Mouse (Mus musculus) heart, postnatal 0 days (tissue): ENCODE measurements around the gene Rps6ka5. TPM values are rescaled to one million over a fixed set of nuclear protein-coding genes. Genes with fewer than 3 reads are reported as not detected.

Experiments
- ATAC-seq: fragments of 200-750 bp; cut with Nextera tagmentation; 2 replicates; pipeline ENCODE4 v1.8.0; 2017; ENCODE audit warnings: low read depth, moderate number of reproducible peaks, moderate library complexity; ENCODE audit not compliant: insufficient read depth
- DNase-seq: peaks from one replicate; pipeline ENCODE4 v3.0.0-alpha.2; 2016; ENCODE audit warnings: low spot score
- H3K27ac ChIP-seq: fragments of 300-500 bp; sonication (generic); 2 replicates; pipeline ENCODE4 v1.5.1; 2014; ENCODE audit warnings: low read depth, mild to moderate bottlenecking
- H3K27me3 ChIP-seq: fragments of 300-500 bp; sonication (generic); 2 replicates; pipeline ENCODE4 v1.6.1; 2014; ENCODE audit warnings: low read length, mixed read lengths; ENCODE audit not compliant: control insufficient read depth, insufficient read depth
- H3K36me3 ChIP-seq: fragments of 300-500 bp; sonication (generic); replicated peaks from 2 replicates; pipeline ENCODE4 v1.6.1; 2014; ENCODE audit warnings: low read length, mixed read lengths; ENCODE audit not compliant: control insufficient read depth, insufficient read depth
- H3K4me1 ChIP-seq: fragments of 300-500 bp; sonication (generic); 2 replicates; pipeline ENCODE4 v1.6.1; 2014; ENCODE audit warnings: antibody characterized with exemption; ENCODE audit not compliant: control insufficient read depth, insufficient read depth
- H3K4me2 ChIP-seq: fragments of 300-500 bp; sonication (generic); 2 replicates; pipeline ENCODE4 v1.6.1; 2014; ENCODE audit warnings: low read depth, mild to moderate bottlenecking, low read length, moderate library complexity
- H3K4me3 ChIP-seq: fragments of 300-500 bp; sonication (generic); 2 replicates; pipeline ENCODE4 v1.5.1; 2014; ENCODE audit warnings: low read depth, low read length
- H3K9ac ChIP-seq: fragments of 300-500 bp; sonication (generic); replicated peaks from 2 replicates; pipeline ENCODE4 v1.6.1; 2014; ENCODE audit warnings: low read depth, low read length, mixed read lengths
- H3K9me3 ChIP-seq: fragments of 300-500 bp; sonication (generic); replicated peaks from 2 replicates; pipeline ENCODE4 v1.6.1; 2016; ENCODE audit warnings: low read length; ENCODE audit not compliant: control insufficient read depth
- CTCF ChIP-seq: IDR thresholded peaks from 2 replicates; pipeline ENCODE4 v1.5.1; 2016; ENCODE audit warnings: antibody characterized with exemption, control low read depth, low read depth
- EP300 ChIP-seq: IDR thresholded peaks from 2 replicates; pipeline ENCODE4 v1.6.1; 2016; ENCODE audit warnings: antibody characterized with exemption, low read depth
- WGBS: fragments of 180-500 bp; shearing (Covaris S2); extraction: QIAGEN DNeasy Blood & Tissue Kit; methylation state at CpG from one replicate; pipeline ENCODE4 v1.1.7; 2014; 5-methylcytosine and 5-hydroxymethylcytosine counted together
- polyA plus RNA-seq: library from polyadenylated mRNA; unstranded; fragments of >200 nt; fragmentation: Nextera tagmentation; extraction: Ambion mirVana; gene quantifications from 2 replicates; pipeline ENCODE4 v1.2.1, GENCODE M21; 2015
- total RNA-seq: library from RNA; depleted of rRNA; stranded (reverse); fragments of >200 nt; gene quantifications from 2 replicates; pipeline ENCODE4 v1.2.3, GENCODE M21; 2014; ENCODE audit warnings: low replicate concordance

Rps6ka5 gene
- total and polyA plus RNA-seq, 2 experiments from 2014 or later = 2.8 to 5.0 TPM

DNA sequence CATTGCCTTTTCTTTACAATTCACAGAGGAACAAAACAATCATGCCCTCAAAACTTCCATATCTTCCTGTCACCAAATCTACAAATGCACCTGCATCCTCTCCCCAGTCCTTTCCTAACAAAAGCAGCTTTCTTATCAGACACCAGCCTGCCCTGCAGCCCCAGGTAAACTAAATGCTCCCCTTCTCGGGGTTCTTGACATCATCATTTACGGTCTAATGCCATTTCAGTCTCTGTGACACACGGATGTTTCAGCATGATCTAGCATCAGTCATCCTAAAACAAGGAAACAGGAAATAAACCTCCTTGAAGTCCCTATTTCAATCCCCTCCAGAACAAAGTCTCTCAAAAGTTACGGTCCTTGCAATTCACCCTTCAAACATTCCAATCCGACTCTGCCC, 15.0 kb downstream of the Rps6ka5 start:
- Histone ChIP-seq H3K4me2 (no peak overlapping the region), H3K9me3 (no peaks in the 10 kb centered on the region), H3K4me3 (no peak overlapping the region), H3K27me3 (no peaks in the 10 kb centered on the region), H3K36me3 (no peaks in the 10 kb centered on the region), H3K9ac (no peak overlapping the region), H3K27ac (peak overlapping the region; percentile 52; the same call in 1 of the 2 replicates), H3K4me1 (peaks cover 25% of the 10 kb centered on the region)
- ATAC-seq (no peak), DNase-seq (no peak)
- 48% methylated on average over 5 of the region's 5 CpGs for WGBS
- no peak for TF ChIP-seq CTCF

DNA sequence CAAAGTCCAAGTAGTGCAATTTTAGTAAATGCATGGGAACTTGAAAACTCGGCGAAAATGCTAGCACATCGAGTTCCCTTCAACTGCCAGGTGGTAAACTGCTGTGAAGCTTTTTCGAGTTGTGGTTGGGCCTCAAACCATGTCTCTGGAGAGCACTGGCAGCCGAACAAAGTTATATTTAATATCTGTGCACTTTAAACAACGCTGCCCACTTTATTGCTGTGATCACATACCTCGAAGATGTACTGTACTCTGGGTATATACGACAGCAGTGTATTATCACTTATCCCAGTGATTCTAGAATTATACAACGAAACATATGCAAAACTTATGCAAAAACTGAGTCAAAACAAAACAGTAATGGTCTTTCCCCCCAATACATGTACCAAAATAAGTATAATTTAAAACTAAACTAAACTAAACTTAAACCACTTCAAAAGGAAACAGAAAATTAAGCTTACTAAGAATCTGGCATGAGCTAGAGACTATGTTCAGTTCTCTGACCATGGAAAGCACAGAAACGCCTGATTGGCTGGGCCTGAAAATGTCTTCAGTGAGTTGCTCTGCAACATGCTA, 15.6 kb downstream of the Rps6ka5 start:
- peak overlapping the region; percentile 52; the same call in 1 of the 2 replicates for H3K27ac ChIP-seq
- H3K4me3 ChIP-seq = no peak overlapping the region
- peaks cover 19% of the 10 kb centered on the region for H3K4me1 ChIP-seq
- ATAC-seq = no peak
- peak overlapping the region; percentile 31; the same call in 1 of the 2 replicates for H3K4me2 ChIP-seq
- 27% methylated on average over 10 of the region's 10 CpGs for WGBS
- H3K9ac ChIP-seq = no peak overlapping the region
- no peaks in the 10 kb centered on the region for H3K36me3 ChIP-seq
- no peaks in the 10 kb centered on the region for H3K9me3 ChIP-seq
- TF ChIP-seq CTCF = no peak
- no peak for TF ChIP-seq EP300
- H3K27me3 ChIP-seq = no peaks in the 10 kb centered on the region
- DNase-seq = no peak

DNA sequence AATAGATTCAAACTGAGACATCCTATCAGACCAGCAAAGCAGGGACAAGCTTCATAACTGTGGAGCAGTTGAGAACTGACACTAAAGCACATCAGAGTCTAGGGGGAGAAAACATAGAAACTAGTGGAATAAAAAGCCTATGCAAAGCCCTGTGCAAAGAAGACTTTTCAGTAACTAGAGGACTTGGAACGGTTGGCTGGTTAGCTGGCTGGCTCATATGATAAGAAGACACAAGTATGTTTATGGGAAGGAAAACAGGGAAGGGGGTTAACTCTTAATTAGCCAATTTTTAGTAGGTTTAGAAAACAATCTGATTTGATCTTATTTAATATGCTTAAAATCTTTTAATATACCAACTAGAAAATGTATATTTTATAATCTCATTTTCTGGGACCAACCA, 16.4 kb downstream of the Rps6ka5 start:
- Histone ChIP-seq H3K9me3 (no peaks in the 10 kb centered on the region), H3K4me3 (no peak overlapping the region), H3K36me3 (no peaks in the 10 kb centered on the region), H3K27me3 (no peaks in the 10 kb centered on the region), H3K4me1 (peaks cover 19% of the 10 kb centered on the region), H3K4me2 (no peak overlapping the region), H3K27ac (peak overlapping the region; percentile 32), H3K9ac (no peak overlapping the region)
- 4% methylated on average over 1 of the region's 1 CpGs for WGBS
- TF ChIP-seq CTCF = no peak
- no peak for TF ChIP-seq EP300
- DNase-seq (no peak), ATAC-seq (no peak)

DNA sequence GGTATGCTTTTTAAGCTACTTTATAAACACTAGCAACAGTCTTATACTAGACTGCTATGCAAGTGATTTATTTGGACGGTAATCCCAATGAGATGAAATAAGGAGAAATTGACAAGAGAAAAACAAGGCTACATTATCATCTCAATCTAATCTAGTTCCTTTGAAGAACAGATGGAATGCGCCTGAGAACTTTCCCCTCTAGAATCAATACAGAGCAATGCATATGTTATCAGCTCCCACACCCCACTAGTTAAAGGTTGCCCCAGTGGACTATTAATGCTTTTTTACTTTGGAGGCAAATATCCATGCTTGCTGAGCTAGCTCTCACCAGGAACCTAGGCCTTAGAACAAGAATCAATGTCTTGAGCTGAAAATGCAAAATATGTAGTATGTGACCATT, 19.5 kb downstream of the Rps6ka5 start:
- 89% methylated on average over 2 of the region's 2 CpGs for WGBS

DNA sequence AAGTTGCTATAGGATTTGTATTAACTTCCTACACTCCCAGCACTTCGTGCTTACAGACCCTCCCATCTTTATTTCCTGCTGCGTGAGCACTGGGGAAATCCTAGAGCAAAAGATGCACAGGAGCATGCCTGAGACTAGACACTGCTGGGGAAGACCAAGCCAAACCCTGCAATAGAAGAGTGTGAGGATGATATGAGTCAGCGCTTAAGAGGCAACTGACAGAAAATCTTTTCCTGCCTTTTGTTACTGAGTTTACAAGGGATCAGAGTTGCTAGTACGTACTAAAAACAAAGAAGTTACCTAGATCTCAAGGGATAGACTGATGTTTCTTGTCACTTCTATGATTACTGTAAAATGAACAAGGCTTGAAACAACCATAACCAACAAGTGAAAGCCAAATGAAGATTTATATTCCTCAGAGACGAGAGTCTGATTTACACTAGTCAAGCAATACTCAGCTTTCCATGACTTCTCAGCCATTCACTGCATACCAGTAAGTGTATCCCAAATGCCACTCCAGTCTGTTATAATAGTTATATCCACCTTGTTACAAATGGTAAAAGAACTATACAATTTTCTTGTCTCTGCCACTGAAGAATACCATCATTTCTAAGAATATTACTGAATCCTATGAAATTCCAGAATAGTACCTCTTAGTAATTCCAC, 21.6 kb downstream of the Rps6ka5 start:
- Histone ChIP-seq H3K4me1 (peaks cover 14% of the 10 kb centered on the region), H3K9me3 (no peaks in the 10 kb centered on the region), H3K4me2 (0 out of 2 replicates have a peak overlapping the region, but pooled peaks have one; percentile 13), H3K9ac (no peak overlapping the region), H3K27me3 (no peaks in the 10 kb centered on the region), H3K27ac (0 out of 2 replicates have a peak overlapping the region, but pooled peaks have one; percentile 22), H3K36me3 (no peaks in the 10 kb centered on the region), H3K4me3 (no peak overlapping the region)
- no peak for TF ChIP-seq EP300
- no peak for TF ChIP-seq CTCF
- 43% methylated on average over 5 of the region's 5 CpGs for WGBS
- DNase-seq = no peak
- ATAC-seq = no peak

More for the DNA sequence above, 19.5 kb downstream of the Rps6ka5 start:
- no peak overlapping the region for H3K4me2 ChIP-seq
- H3K4me3 ChIP-seq = no peak overlapping the region
- no peak for DNase-seq
- no peak for ATAC-seq
- H3K4me1 ChIP-seq = peaks cover 27% of the 10 kb centered on the region
- no peak overlapping the region for H3K27ac ChIP-seq
- no peak for TF ChIP-seq EP300
- no peak for TF ChIP-seq CTCF
- no peaks in the 10 kb centered on the region for H3K27me3 ChIP-seq
- H3K36me3 ChIP-seq = no peaks in the 10 kb centered on the region
- H3K9ac ChIP-seq = no peak overlapping the region
- H3K9me3 ChIP-seq = no peaks in the 10 kb centered on the region

DNA sequence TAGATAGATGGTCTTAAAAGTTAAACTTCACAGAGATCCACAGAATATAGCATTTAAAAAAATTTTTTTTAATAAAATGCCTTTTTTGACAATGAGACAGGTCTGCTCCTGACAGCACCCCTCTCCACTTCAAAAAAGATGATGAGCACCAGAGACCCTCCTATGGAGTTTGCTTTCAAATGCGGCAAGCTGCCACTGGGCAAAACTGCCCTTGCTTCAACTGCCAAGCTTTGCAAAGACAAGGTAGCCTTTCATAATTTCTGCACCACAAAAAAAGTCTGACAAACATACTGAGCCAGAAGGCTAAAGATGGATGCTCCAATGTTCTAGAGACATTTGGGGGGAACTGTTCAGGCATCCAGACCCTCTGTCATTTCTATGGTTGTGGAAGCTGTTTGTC, 28.8 kb downstream of the Rps6ka5 start:
- H3K9me3 ChIP-seq = no peaks in the 10 kb centered on the region
- TF ChIP-seq CTCF (no peak), EP300 (no peak)
- H3K4me1 ChIP-seq = no peaks in the 10 kb centered on the region; the same call in 1 of the 2 replicates
- H3K36me3 ChIP-seq = no peaks in the 10 kb centered on the region
- DNase-seq (no peak), ATAC-seq (no peak)
- H3K27ac ChIP-seq = no peak overlapping the region
- no peak overlapping the region for H3K4me2 ChIP-seq
- H3K27me3 ChIP-seq = no peaks in the 10 kb centered on the region
- H3K4me3 ChIP-seq = no peak overlapping the region
- H3K9ac ChIP-seq = no peak overlapping the region
- WGBS = 100% methylated on average over 1 of the region's 1 CpGs
